Mouse (Mus musculus) hindbrain, embryonic 11.5 days (tissue): Measurements from ENCODE around the gene Mllt10. TPM values are rescaled to one million over a fixed set of nuclear protein-coding genes. Genes with fewer than 3 reads are reported as not detected.
A peak's percentile ranks its signal among the peaks of the same experiment; 100 is the strongest.

Source experiments
- ATAC-seq: fragments of 200-750 bp; cut with Nextera tagmentation; 2 replicates; pipeline ENCODE4 v1.8.0; 2017; ENCODE audit warnings: mild to moderate bottlenecking, moderate TSS enrichment, moderate library complexity; ENCODE audit not compliant: low FRiP score
- DNase-seq: peaks from one replicate; pipeline ENCODE4 v3.0.0-alpha.2; 2015; ENCODE audit warnings: low spot score
- H3K27ac ChIP-seq: fragments of 300-500 bp; sonication (generic); 2 replicates; pipeline ENCODE4 v1.5.1; 2014; ENCODE audit warnings: mild to moderate bottlenecking, low read depth, low read length
- H3K27me3 ChIP-seq: fragments of 300-500 bp; sonication (generic); 2 replicates; pipeline ENCODE4 v1.6.1; 2014; ENCODE audit warnings: mild to moderate bottlenecking, low read length, moderate library complexity, mixed read lengths; ENCODE audit not compliant: control insufficient read depth, insufficient read depth
- H3K36me3 ChIP-seq: fragments of 300-500 bp; sonication (generic); 2 replicates; pipeline ENCODE4 v1.6.1; 2014; ENCODE audit warnings: mild to moderate bottlenecking, low read length, moderate library complexity, mixed read lengths; ENCODE audit not compliant: control insufficient read depth, insufficient read depth
- H3K4me1 ChIP-seq: fragments of 300-500 bp; sonication (generic); replicated peaks from 2 replicates; pipeline ENCODE4 v1.6.1; 2014; ENCODE audit warnings: low read length, mixed read lengths; ENCODE audit not compliant: control insufficient read depth, insufficient read depth
- H3K4me2 ChIP-seq: fragments of 300-500 bp; sonication (generic); replicated peaks from 2 replicates; pipeline ENCODE4 v1.6.1; 2014; ENCODE audit warnings: mild to moderate bottlenecking, low read depth, low read length
- H3K4me3 ChIP-seq: fragments of 300-500 bp; sonication (generic); 2 replicates; pipeline ENCODE4 v1.5.1; 2014; ENCODE audit warnings: low read depth, low read length
- H3K9ac ChIP-seq: fragments of 300-500 bp; sonication (generic); 2 replicates; pipeline ENCODE4 v1.6.1; 2014; ENCODE audit warnings: low read depth, low read length
- H3K9me3 ChIP-seq: fragments of 300-500 bp; sonication (generic); 2 replicates; pipeline ENCODE4 v1.6.1; 2016; ENCODE audit warnings: low read length; ENCODE audit not compliant: control insufficient read depth
- WGBS: fragments of 180-500 bp; shearing (Covaris S2); extraction: QIAGEN DNeasy Blood & Tissue Kit; methylation state at CpG from one replicate; pipeline ENCODE4 v1.1.7; 2014; 5-methylcytosine and 5-hydroxymethylcytosine counted together
- polyA plus RNA-seq: library from polyadenylated mRNA; unstranded; fragments of >200 nt; fragmentation: Nextera tagmentation; extraction: Ambion mirVana; gene quantifications from 2 replicates; pipeline ENCODE4 v1.2.1, GENCODE M21; 2014

Mllt10 gene
- polyA plus RNA-seq, 1 experiment from 2014 or later, result 62.2 TPM

- Histone ChIP-seq H3K9ac (no peak overlapping the region), H3K36me3 (no peaks in the 10 kb centered on the region), H3K27me3 (no peaks in the 10 kb centered on the region), H3K4me2 (no peak overlapping the region), H3K4me1 (no peaks in the 10 kb centered on the region), H3K27ac (no peak overlapping the region), H3K9me3 (no peaks in the 10 kb centered on the region), H3K4me3 (no peak overlapping the region)
- DNase-seq, result no peak
- ATAC-seq, result no peak
- WGBS, result 53% methylated on average over 1 of the region's 1 CpGs
These were observed 4.9 kb downstream of the Mllt10 start for GRCm38 (mm10) chr2:18059891-18060290.

GRCm38 (mm10) chr2:18060396-18060795, 5.4 kb downstream of the Mllt10 start:
- 65% methylated on average over 1 of the region's 1 CpGs for WGBS
- H3K4me3 ChIP-seq, result no peak overlapping the region
- no peak overlapping the region for H3K4me2 ChIP-seq
- no peaks in the 10 kb centered on the region for H3K36me3 ChIP-seq
- peak; percentile 41 for DNase-seq
- H3K9me3 ChIP-seq, result no peaks in the 10 kb centered on the region
- no peaks in the 10 kb centered on the region for H3K27me3 ChIP-seq
- no peak overlapping the region for H3K9ac ChIP-seq
- no peak overlapping the region for H3K27ac ChIP-seq
- no peak for ATAC-seq
- H3K4me1 ChIP-seq, result no peaks in the 10 kb centered on the region

GRCm38 (mm10) chr2:18063763-18064251, 8.8 kb downstream of the Mllt10 start:
- DNase-seq, result peak; percentile 74
- WGBS, result 0% methylated on average over 18 of the region's 18 CpGs

DNA sequence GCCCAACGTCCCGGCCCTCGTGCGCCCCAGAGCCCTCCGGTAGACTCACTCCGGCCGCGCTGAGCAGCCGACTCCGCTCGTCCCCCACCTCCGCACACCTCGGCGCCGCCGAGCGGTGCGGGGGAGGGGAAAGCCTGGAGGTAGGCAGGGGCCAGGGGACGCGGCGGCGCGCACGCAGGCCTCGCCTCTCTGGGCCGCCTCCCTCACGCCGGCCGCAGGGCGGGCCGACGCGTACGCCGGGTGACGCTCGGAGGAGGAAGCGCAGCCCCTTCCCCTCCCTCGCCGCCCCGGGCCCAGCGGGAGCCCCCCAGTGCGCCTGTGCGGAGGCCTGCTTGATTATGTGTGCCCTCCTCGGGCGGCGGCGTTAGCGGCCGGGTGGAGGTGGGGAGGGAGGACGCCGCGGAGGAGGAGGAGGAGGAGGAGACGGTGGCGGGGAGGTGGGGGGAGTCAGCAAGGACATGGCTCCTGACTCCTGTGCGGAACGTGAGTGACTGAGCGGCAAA, 9.4 kb downstream of the Mllt10 start:
- WGBS, result under 1% methylated on average over 37 of the region's 58 CpGs
- Histone ChIP-seq H3K4me1 (no peaks in the 10 kb centered on the region), H3K4me2 (peak overlapping the region; percentile 91)

More at GRCm38 (mm10) chr2:18063763-18064251, 8.8 kb downstream of the Mllt10 start:
- Histone ChIP-seq H3K9ac (peak overlapping the region; percentile 98), H3K27me3 (no peaks in the 10 kb centered on the region), H3K36me3 (no peaks in the 10 kb centered on the region), H3K4me3 (peak overlapping the region; percentile 79), H3K9me3 (no peaks in the 10 kb centered on the region), H3K4me2 (peak overlapping the region; percentile 91), H3K4me1 (no peaks in the 10 kb centered on the region), H3K27ac (peak overlapping the region; percentile 100)
- peak; percentile 59 for ATAC-seq

DNA sequence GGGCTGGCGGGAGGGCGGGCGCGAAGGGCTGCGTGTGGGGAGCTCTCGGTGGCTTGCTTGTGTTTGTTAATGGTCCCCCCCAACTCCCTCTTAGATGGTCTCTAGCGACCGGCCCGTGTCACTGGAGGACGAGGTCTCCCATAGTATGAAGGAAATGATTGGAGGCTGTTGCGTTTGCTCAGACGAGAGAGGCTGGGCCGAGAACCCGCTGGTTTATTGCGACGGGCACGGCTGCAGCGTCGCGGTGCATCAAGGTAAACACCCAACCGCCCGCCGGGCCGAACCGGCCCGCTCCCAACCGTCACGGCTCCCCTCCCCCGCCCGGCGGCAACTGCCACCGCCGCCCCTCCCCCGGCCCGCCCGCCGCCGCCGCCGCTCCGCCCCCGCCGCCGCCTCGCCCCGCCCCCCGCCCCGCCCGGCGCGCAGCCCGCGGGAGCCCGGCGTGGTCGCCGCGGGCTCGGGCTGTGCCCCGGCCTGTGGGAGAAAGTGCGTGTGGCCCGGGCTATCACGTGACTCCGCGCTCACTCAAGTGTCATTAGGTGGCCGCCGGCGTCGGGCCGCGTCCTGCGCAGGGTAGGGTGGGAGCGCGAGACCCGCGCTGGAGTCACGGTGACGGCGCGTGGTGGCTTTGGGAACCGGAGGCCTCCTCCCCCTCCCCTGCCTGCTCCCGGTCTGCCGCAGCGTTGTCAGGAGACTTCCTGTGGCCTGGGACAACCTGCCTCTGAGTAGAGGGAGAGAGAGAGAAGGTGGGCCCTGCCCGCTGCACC, 10.1 kb downstream of the Mllt10 start:
- Histone ChIP-seq H3K4me3 (peak overlapping the region; percentile 79), H3K9me3 (no peaks in the 10 kb centered on the region), H3K27me3 (no peaks in the 10 kb centered on the region), H3K4me1 (no peaks in the 10 kb centered on the region), H3K36me3 (no peaks in the 10 kb centered on the region), H3K9ac (peak overlapping the region; percentile 98), H3K27ac (peak overlapping the region; percentile 100), H3K4me2 (peak overlapping the region; percentile 91)
- peak; percentile 71 for ATAC-seq
- peak; percentile 83 for DNase-seq
- WGBS, result under 1% methylated on average over 55 of the region's 85 CpGs

More for the DNA sequence above, 9.4 kb downstream of the Mllt10 start:
- peak overlapping the region; percentile 98 for H3K9ac ChIP-seq
- H3K27ac ChIP-seq, result peak overlapping the region; percentile 100
- no peaks in the 10 kb centered on the region for H3K36me3 ChIP-seq
- DNase-seq (peak; percentile 95), ATAC-seq (peak; percentile 95)
- H3K9me3 ChIP-seq, result no peaks in the 10 kb centered on the region
- no peaks in the 10 kb centered on the region for H3K27me3 ChIP-seq
- H3K4me3 ChIP-seq, result peak overlapping the region; percentile 79

GRCm38 (mm10) chr2:18065708-18066030, 10.6 kb downstream of the Mllt10 start:
- no peaks in the 10 kb centered on the region for H3K36me3 ChIP-seq
- H3K4me2 ChIP-seq, result peak overlapping the region; percentile 91
- no peaks in the 10 kb centered on the region for H3K9me3 ChIP-seq
- no peaks in the 10 kb centered on the region for H3K27me3 ChIP-seq
- peak overlapping the region; percentile 79 for H3K4me3 ChIP-seq
- peak overlapping the region; percentile 100 for H3K27ac ChIP-seq
- DNase-seq, result no peak
- no peaks in the 10 kb centered on the region for H3K4me1 ChIP-seq
- 9% methylated on average over 6 of the region's 6 CpGs for WGBS
- ATAC-seq, result no peak
- H3K9ac ChIP-seq, result peak overlapping the region; percentile 98

DNA sequence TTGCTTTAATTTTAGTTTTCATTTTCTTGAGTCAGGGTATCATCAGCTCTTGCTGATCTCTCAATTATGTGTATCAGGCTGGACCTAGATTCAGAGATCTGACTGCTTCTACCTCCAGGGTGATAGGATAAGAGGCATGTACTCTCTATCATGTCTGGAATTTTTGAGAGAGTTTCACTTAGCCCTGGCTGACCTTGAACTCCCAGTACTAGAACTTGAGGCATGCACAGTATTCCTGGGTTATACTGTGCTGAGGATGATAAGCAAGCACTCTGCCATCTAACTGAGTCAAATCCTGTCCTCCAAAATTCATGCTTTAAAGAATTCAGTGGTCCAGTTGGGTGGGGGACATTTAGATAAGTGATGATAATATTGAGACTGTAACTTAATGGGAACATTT, 11.4 kb downstream of the Mllt10 start:
- Histone ChIP-seq H3K4me1 (no peaks in the 10 kb centered on the region), H3K27me3 (no peaks in the 10 kb centered on the region), H3K4me3 (peak overlapping the region; percentile 79; the same call in 1 of the 2 replicates), H3K4me2 (peak overlapping the region; percentile 91; the same call in 1 of the 2 replicates), H3K9ac (no peak overlapping the region), H3K36me3 (no peaks in the 10 kb centered on the region), H3K27ac (no peak overlapping the region), H3K9me3 (no peaks in the 10 kb centered on the region)
- ATAC-seq (no peak), DNase-seq (no peak)

DNA sequence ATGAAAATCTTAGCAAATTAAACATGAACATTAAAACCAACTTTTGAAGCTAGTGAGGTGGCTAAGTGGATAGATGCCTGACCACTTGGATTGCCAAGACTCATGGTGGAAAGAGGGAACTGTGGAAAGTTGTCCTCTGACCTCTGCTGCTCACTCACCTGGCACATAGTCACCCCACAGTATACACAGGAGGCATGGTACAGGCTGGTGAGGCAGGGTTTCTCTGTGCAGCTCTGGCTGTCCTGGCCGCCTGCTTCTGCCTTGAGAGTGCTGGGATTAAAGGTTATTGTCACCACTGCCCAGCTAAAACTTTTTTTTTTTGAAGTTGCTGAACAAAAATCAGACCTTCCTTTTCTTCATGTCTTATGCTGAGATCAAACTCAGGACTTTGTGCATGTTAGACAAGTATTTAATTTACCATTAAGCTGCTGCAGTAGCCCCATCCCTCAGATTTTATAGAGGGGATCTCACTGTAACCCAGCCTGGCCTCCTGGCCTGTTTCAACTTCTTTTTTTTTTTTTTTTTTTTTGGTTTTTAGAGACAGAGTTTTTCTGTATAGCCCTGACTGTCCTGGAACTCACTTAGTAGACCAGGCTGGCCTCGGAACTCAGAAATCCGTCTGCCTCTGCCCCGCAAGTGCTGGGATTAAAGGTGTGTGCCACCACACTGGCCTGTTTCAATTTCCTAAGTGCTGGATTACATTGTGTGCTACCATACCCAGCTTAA, 13.2 kb downstream of the Mllt10 start:
- H3K9ac ChIP-seq, result no peak overlapping the region
- DNase-seq (no peak), ATAC-seq (no peak)
- H3K36me3 ChIP-seq, result no peaks in the 10 kb centered on the region
- no peak overlapping the region for H3K4me2 ChIP-seq
- WGBS, result 90% methylated on average over 4 of the region's 4 CpGs
- no peaks in the 10 kb centered on the region for H3K9me3 ChIP-seq
- no peak overlapping the region for H3K27ac ChIP-seq
- H3K4me1 ChIP-seq, result no peaks in the 10 kb centered on the region
- no peak overlapping the region for H3K4me3 ChIP-seq
- no peaks in the 10 kb centered on the region for H3K27me3 ChIP-seq
